Mouse (Mus musculus) layer of hippocampus, adult 18-20 months (tissue): Measurements from ENCODE around the gene Thsd4. TPM values are rescaled to one million over a fixed set of nuclear protein-coding genes. Genes with fewer than 3 reads are reported as not detected.
A peak's percentile ranks its signal among the peaks of the same experiment; 100 is the strongest.
"Not testable (repeated sequence)": the region's sequence is repeated elsewhere in the genome, so short reads cannot be mapped to it uniquely, and the experiment has no call there.

Source experiments
- DNase-seq, 2 experiments: peaks; one replicate each; pipeline ENCODE4 v3.0.0; 2022; ENCODE audit warnings: low spot score in 2 of 2
- total RNA-seq, 2 experiments: library from RNA; stranded (reverse); gene quantifications; 2 replicates each; pipeline ENCODE4 v1.2.3; 2021

The Thsd4 gene
- total RNA-seq, 2 experiments from 2014 or later: 18.9 to 22.2 TPM

DNA sequence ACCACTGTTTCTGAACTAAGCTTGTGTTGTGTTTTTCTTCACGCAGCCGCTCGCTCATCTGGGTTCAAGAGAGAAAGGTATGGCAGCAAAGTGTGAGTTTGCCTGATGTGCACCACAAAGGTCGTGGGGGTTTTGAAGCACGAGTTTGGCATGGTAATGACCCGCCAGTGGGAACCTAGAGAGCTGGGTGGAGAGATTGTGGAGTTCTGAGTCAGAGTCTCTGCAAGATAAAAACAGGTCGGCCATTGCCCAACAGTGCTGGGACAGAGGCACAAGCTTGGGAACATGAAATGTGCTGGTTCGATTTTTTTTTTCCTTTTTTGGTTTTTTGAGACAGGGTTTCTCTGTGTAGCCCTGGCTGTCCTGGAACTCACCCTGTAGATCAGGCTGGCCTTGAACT, 249.5 kb downstream of the Thsd4 start:
- DNase-seq: not testable (repeated sequence)

DNA sequence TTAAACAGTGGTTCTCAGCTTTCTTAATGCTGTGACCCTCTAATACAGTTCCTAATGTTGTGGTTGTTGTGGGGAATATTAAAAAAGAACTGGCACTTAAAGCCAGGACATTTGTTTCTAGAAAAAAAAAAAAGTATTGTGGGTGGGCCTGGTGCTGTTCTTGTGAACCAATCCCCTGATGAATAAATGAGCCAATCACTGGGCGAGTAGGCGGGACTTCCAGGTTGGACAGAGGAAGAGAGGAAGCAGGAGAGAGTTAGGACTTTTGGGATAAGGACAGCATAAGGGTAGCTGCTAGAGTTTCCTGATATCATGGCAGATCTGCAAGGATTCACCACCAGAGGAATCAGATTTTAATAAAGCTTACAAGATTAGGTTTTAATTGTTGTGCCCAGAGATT, 249.9 kb downstream of the Thsd4 start:
- DNase-seq: no peak

DNA sequence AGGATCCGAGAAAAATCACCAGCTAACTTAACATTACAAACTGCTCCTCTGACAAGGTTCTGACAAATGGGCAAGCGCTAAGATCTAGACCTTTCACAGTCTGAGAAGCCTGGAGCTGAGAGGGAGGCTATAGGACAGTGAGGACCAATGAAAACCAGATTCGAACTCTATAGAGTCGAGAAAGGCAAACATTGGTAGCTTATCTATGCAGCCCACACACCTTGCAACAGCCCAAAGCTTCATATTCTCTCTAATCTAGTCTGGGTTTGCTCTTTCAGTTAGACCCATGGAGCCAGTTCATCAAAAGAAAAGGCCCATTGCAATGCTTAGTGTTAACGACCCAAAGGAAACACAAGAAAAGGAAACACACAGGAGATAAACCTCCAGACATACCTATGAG, 252.0 kb downstream of the Thsd4 start:
- no peak for DNase-seq

DNA sequence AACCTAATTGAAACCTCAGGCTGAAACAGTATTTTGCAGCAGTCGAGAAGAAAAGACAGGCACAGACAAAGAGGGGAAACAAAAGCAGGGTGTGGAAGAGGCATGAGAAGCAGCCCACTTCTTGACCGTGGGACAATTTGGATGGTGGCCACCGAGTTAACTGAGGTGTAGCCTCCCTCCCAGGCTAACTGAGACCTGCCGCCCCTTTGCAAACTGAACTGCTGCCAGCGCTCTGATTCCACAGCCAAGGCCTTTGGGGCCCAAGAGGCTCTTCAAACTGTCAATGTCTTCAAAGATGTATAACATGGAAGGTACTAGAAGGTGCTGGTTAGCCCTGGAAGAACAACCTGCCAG, 254.6 kb downstream of the Thsd4 start:
- no peak for DNase-seq

DNA sequence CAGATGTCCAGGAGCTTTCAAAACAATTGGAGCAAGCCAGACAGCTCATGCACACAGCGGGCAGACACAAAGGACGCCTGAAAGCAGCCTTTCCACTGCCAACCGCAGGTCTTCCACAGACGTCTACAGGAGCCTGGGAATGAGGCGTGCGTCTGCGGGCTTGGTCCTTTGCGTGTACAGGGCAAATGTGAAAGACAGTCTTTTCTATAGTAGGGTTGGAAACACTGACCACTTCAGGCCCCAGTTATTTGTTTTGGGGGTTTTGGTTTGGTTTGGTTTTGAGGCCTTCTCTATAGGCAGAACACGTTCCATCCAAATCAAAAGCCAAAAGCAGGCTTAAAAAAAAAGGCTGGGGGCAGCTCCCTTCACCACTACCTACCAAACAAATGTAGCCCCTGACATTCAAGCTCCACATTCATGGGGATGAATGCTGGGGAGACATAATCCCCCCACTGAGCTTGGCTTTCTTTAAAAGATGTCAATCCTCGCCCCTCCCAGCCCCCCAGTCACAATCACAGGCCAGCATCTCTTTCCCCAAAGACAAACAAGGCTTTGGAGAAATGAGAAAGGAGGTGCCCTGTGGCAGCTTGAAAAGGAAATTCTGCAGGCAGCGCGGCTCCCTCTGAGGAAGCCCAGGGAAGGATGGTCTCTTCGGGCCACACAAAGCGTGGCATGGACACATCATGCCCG, 255.1 kb downstream of the Thsd4 start:
- DNase-seq: no peak

DNA sequence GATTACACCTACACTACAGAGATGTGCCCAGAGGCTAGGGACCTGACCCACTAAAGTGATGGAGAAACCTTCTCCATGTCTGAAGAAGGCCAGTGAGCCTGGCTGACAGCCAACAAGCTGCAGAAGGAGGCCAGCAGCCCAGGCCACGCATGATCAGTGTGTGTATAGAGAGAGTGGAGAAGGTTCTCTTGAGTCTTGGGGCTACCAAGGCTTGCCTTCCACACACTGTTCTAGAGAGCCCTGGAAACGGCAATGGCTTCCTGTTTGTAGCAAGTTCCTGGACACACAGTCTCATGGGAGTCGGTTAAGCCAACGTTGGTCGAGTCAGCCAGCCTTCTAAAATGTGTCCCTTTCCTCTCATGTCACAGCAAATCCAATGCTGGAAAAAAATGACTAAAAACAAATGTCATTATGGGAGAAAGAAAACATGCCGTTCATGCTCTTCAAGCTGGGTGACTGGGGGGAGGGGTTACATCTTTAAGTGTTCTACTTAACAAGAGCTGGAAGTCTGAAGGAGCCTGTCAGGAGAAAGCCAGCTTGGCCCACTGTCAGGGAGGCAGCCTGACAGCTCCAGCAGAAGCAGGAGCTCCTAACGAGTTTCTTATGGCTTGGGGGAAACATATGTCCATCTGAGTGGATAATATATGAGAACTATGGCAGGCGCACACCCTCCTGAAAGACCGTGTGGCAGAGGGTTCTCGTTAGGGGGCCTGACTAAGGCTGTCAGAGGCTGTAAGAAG, 257.1 kb downstream of the Thsd4 start:
- no peak for DNase-seq

DNA sequence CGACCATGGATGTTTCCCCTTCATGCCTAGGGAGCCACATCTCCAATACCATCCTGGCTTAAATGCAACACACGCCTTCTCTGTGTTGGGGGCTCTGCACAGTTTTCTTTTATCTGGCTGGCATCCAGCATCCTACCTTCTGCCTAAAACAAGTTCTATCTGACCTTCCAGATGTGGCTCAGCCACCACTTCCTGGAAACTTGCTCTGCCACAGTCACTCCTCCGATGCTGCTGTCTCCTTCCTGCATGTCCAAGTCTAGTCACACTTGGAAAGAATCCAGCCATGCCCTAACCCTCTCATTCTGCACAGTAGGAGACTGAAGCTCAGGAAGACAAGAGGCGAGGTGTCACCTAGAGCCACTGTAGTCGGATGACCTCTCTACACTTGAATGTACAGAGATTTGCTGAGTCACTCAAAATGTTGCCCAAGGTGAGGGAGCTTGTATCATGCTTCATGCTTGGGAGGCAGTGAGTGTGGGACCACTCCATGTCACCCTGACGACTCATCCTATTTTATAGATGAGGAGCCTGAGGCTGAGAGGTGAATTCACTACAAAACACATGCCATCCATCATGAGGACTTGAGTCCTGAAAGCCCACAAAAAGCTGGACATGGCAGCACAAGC, 259.2 kb downstream of the Thsd4 start:
- no peak for DNase-seq

DNA sequence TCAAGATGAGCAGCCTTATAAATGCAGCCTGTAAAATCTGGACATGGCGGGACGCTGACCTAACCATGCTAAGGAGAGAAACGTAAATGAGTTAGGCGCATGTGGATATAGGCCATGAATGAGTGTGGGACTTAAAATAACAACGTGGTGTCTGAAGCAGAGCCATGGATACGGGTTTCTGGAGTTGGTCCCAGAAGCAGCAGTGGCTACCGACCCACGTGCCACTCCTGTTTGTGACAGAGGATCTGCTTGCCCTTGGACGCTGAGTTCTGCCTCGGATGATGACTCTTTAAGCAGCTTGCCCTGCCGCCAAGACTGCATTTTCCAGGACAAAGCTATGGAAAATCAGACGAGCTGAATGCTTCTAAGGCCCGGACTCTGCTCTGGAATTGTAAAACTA, 262.2 kb downstream of the Thsd4 start:
- peak in 1 of 2 experiments; percentile 22 for DNase-seq

DNA sequence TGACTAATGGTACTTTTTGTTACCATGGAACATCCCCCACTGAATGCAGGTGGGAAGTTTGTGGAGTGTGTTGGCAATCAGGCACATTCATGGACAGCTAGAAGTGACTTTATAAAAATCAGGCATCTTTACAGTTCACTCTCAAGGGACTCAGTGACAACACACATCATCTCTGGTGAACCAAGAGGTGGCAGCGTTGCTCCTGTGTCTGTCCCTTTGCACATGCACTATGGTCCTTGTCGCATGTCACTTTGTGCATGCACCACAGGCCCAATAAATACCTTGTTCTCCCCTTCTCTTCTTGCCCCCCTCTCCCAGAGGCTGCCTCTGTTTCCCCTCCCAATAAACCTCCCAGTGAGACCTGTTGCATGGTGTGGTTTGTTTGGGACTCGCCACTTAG, 270.1 kb downstream of the Thsd4 start:
- DNase-seq: peak in 1 of 2 experiments; percentile 27

DNA sequence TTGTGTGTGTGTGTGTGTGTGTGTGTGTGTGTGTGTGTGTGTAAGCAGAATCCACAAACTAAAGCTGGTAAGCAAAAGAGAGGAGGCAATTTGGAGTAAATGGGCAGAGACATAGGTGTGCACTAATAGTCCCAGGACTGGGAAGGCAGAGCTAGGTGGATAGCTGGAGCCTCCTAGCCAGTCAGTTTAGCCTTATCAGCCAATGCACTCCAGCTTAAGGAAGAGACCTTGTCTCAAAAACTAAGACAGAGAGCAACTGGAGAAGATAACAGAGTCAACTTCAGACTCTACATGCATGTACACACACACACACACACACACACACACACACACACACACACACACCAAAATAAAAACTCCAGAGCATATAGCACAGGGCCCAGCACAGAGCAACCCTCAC, 271.4 kb downstream of the Thsd4 start:
- no peak for DNase-seq

DNA sequence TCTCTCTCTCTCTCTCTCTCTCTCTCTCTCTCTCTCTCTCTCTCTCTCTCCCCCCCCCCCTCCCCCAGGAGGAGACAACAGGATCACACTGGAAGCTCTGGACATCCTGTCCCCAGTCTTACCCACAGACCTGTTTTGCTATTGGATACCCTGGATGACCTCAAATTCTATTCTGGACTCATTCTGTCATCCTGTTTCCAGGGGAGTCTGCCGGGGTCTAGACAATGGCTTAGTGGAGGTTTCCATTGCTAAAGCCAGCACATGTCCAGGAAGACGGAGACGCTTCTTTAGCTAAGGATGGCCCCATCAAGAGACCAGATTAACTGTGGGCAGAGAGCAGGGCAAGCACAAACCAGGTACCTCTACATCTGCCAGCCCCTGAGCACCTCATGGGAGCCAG, 273.8 kb downstream of the Thsd4 start:
- DNase-seq: no peak

DNA sequence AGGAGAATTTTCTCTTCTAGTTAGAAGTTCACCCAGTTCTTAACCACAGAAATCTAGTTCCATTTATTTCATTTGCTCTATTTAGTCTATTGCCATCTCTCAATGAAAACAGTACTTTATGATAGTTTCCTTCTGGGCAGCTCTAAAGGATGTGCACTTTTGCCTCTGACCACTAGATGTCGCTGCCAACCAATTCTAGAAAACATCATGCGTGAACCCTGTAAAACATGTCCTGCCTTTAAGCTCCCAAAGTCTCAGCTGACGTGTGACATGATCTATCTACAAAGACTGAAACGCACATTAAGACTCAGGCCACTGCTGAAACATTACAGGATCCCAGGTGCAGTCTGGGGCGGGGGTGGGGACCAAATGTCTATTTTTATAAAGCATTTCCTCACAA, 276.9 kb downstream of the Thsd4 start:
- peak; percentile 63 to 91 for DNase-seq

DNA sequence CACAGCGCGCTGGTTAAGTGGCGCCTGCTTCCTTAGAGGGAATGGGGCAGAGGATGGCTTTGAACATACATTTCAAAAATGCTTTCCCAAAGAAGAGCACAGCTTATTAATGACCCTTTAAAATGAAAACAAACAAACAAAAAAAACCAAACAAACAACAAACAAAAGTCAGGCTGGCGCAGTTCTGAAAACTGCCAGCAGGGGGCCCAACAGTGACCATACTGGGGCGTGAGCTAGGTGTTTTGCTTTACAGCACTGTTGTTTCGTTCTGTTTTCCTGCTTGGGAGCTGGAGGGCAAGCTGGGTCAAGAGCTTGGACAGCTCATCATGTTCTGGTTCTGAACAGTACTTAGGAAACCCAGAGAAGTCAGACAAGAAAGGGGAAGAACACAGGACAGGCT, 278.3 kb downstream of the Thsd4 start:
- no peak for DNase-seq

DNA sequence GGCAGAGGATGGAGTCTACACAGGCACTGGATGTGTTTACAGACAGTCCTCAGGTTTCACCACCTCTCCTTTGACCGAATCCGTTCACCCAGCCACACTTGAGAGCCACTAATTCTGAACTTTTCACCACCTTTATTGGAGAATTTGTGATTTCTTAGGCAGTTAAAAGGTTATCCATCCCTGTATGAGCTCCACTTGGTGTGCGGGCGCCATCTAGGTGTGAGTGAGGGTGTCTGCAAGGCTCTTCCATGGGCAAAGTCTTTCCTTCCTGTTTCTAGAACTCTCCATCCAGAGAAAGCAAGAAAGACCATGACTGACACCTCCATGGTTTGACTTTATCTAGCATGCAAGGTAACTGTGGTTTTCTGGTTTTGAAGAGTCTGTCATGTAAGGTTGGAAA, 284.2 kb downstream of the Thsd4 start:
- peak in 1 of 2 experiments; percentile 67 for DNase-seq

DNA sequence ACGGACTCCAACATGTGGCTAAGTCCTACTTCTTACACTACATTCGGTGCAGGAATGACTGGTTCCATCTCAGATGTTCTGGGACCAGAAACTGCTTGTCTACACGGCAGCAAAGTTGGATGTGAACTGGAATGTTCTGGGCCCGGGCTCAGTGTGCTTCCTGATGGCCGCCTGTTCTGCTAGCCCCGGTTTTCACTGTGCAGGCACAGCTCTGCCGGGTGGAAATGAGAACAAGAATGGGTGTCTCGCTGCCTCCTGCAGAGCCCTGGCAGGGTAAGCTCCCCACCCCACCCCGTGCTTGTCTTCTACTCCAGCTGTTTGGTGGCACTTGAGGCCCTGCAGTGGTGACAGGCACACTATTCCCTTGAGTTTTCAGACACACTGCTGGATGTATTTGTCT, 285.7 kb downstream of the Thsd4 start:
- DNase-seq: no peak

DNA sequence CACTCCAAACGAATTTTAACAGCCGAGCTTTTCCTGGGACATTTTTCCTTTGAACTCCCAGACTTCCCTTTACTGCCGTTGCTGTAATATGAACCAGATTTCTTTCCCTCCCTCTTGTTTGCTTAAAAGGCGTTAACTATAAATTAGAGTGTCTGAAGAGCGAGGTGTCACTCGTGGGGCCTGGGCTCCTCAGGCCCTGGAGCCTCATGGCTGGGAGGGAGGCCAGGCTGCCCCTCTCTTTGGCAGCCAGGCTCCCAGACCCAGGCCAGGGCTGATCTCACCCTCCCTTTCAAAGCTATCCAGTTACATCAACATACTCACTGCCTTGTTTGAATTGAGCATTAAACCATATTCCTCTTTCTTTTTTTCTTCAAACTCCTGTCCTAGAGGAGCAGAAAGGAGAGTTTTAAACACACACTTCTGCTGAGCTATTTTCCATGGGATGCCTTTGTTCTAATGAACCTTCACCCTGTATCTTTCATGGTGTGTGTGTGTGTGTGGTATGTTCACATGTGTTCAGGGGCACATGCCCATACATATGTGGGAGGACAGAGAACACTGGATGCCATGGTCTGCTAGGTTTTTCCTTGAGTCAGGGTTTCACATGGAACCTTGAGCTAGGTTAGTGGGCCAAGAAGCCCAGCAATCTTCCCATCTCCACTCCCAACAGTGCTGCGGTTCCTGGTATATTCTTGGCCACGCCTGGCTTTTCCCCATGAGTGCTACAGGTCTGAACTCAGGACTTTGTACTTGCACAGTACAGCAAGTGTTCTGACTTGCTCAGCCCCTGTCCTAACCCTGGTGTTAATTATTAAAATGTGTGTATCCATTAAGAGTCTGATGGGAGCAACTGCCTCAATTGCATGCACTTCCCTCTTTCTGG, 287.4 kb downstream of the Thsd4 start:
- DNase-seq: no peak

DNA sequence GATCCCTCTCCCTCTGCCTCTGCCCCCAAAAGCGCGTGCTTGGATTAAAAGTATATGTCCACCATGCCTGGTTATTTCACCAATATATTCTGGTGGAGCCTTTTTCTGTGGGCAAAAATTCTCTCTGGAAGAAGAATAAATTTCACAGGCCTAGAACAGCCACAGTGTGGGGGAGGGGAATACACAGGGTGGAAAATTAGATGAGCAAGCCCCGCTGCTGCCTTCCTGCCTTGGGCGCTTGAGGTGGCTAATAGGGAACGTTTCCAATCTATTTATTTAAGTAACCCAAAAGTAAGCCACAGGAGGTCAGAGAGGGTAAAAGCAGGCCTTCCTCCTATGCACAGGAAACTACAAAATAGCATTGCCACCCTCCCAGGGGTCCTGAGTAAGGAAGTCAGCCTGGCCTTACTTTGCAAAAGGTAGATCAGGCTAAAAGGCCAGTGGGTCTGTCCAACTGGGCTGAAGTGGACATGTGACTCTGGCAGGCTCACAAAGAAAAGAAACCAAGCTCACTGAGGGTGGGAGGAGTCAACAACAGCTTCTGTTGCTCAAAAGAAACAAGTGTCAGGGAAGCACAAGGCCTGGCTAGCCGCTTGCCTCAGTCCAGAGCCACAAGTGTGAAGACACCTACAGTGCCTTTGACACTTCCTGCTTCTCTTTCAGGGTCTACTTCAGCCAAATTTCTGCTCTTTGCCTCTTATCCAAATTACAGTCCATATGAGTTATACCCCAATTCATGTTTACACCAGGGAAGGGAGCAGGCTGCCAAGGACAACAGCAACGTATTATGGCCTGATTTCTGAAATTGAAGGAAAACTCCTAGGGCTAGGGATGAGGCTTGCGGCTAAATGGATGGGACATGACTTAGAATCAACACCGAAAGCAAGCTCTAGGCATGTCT, 289.6 kb downstream of the Thsd4 start:
- DNase-seq: no peak

DNA sequence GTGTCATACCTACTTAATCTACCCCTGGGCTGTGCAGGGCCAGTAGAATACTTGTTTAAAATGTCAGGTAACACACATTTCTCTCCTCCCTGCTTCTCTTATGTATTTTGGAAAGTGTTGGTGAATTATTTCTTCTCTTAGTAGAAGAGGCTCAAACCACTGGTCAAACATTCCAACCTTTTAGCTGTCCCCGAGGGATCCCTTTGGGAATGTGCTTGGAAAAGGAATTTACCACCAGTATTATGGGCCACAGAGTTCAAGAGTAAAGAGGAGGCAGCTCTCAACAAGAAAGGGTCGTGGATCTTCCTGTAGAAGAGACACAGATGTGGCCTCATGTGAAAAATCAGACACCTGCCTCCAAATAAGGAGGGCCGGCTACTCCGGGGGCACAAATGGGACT, 292.4 kb downstream of the Thsd4 start:
- DNase-seq: no peak

DNA sequence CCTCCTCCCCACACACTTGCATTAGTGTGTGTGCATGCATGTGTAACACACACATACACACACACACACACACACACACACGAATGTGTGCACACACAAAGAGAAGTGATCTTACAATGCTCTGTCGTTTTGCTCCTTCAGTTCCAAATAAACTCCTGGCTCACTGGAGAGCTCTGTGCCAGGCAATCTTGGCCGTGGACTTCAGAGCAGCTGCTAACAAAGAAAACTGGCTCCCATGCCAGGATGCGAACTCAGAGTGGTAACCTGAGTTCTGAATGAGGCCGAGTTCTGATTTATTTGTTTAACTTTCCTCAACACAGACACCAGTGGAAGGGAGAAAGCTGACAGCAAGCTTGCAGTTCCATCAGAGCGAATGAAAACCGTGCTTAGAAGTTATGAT, 294.1 kb downstream of the Thsd4 start:
- no peak for DNase-seq

DNA sequence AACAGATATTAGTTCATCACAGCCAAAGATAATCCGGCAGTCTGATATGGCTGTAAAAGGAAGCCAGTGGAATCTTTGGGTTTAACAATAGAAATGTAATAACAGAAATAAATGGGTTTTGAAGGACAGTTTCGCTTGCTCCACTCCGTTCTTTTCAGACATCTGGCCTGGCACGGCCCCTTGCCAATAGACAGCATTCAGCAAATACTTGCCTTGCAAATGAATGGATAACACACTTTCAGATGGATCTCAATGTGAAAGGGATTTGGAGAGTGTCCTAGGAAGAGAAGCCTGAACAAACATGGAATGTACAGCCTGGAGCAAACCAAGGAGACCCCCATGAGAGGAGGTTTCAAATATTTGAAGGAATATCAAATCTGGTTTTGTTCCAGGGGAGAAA, 295.2 kb downstream of the Thsd4 start:
- peak; percentile 29 to 54 for DNase-seq

DNA sequence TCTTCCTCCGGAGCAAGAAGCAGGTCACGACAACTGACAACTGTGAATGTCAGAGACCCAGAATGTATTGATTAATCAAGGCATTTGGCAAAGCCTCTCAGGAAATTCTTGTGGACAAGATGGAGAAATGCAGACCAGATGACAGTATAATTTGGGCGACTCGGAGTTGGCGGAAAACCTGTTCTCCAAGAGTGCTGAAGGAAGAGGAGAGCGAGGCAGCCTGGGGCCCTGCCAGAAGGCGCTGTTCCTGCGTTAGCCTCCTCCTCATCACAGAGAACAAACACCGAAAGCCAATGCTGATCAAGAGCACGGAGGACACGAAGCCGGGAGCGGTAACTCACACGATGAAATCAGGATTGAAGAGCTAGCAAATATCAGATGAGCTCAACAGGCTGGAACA, 295.7 kb downstream of the Thsd4 start:
- DNase-seq: peak; percentile 55 to 64
